Mouse (Mus musculus): ENCODE data around the gene Pde4b. TPM values are rescaled to one million over a fixed set of nuclear protein-coding genes. Genes with fewer than 3 reads are reported as not detected.

Gene Pde4b
- total RNA-seq, 2 experiments from 2014 or later, result 20.5 to 23.0 TPM

- no peak for DNase-seq
Observed at GRCm38 (mm10) chr4:102177258-102177657, 89.9 kb downstream of the Pde4b start.

DNA sequence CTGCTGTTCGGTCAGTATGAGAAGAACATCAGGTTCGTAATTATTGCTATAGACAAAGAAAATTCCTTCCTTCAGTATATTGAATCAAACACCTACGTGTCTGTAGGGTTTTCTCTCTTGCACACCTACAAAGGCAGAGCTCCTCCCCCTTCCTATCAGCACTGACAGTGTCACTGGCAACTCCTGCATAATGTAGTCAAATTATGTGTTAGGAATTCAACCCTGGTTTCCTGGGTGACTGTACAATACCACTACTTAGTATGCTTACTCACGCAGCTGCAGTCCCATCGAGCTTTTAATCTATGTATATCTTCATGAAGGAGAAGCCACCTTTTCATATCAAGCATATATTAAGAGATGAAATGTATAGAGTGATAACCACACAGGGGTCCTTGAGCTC lies 99.5 kb downstream of the Pde4b start:
- DNase-seq, result no peak

DNA sequence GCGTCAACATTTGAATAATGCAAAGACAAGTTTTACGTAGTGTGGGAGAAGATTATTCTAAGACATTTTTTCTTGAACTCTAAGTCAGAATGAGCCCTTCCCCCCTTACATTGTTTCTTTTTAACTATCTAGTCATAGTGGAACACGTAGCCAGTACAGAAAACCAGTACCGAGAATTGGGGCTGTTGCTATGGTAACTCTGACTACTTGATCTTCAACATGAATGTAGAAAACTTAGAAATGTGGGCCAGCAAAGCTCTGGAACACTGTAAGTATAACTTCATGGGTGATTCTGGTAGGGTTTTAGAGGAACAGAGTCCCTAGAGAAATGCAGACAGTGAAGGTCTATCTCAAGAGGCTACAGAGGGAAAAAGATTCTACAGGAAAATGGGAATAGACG lies 110.4 kb downstream of the Pde4b start:
- no peak for DNase-seq

DNA sequence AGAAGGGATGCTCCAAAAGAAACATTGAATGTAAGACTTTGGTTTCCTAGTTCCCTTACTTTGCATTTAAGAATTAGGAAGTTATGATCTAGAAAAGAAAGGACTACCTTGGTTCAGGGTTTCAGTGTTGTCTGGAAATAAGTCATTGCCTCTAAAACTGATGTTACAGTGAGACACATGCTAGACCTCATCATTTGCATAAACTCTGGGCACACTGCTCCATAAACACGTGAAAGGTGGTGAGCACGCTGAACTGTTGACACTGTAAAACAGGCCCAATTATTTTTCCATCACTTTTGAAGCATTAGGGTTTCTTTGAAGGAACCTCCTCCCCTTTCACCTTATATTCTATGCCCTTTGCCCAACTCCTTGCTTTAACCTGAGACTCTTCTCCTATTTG lies 122.4 kb downstream of the Pde4b start:
- DNase-seq, result no peak

GRCm38 (mm10) chr4:102226700-102227099 lies 139.4 kb downstream of the Pde4b start:
- DNase-seq, result peak; percentile 5 to 54

DNA sequence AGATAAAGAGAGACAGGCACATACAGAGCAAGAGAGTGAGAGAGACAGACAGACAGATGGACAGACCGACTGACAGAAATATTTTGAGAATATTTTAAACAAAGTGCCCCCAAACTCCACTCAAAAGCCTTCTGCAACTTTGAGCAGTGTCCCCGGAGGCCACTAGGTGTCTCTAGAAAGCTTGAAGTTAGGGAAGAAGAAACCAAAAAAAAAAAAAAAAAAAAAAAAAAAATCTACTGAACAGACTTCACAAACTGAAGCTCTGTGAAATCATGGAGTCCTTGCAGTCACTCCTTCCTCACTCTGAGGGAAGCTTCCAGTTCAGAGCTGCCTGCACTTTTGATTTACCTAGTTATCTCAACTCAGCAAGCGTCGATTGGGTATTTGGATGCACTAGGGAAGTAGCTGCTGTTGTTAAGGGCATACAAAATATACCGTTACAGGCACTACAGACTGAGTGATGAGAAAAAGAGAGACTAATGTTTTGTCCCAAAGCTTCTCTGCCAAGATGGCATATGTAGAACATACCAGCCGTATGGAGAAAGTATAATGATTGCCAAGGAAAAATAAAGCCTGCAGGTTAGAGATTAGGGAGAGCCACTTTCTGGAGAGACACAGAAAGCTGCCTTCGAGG lies 141.7 kb downstream of the Pde4b start:
- DNase-seq, result peak; percentile 8 to 62

GRCm38 (mm10) chr4:102230898-102231297 lies 143.6 kb downstream of the Pde4b start:
- DNase-seq, result peak; percentile 10 to 14

- DNase-seq, result no peak
Observed at GRCm38 (mm10) chr4:102233633-102234032, 146.3 kb downstream of the Pde4b start.

GRCm38 (mm10) chr4:102235151-102235550 lies 147.8 kb downstream of the Pde4b start:
- no peak for DNase-seq

DNA sequence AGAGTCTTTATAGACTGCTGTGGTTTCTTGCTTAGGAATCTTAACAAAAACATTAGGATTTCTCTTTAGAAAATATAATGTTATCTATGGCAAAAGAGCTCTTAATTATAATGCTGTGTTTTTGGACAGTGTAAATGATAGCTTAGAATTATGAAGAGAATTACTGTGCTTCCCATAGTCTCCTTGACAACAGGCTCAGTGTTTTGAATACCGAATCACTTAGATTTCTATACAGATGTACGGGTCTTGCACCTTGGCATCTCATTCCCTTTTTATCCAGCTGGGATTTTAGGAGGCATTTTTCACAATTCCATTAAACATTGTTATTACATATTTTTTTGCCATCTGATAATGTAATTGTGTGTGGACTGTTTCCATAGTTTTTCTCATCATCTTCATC lies 151.8 kb downstream of the Pde4b start:
- no peak for DNase-seq

DNA sequence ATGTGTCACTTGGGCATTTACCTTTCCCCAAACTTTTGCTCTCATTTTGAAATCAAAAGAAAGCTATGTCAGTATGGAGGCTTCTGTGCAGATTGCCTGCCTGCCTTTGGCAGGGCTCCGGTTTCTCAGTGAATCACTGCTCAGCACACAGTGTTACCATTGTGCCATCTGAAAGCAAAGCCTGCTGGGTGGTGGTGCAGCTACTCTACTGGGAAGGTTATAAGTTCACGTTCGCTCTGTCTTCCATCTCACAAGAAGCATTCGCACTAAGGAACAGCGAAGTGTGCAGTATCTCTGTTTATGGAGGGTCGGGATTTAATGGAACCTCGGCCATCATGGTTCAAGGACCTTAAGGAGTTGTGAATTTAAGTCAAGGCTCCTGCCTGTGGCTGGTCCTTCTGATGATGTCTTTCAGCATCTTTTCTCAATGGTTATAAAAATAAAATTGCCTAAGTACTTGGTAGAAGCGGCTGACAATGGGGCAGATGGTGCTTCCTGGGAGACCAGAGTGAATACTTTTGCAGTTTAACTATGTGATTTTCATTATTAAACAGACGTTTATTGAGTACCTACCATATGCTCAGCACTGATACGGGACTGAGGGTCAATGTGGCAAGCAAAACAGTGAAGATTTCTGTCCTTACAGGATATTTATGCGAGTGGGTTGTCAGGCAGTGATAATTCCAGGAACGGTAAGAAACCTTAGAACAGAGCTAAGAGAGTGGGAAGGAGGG lies 152.5 kb downstream of the Pde4b start:
- DNase-seq, result no peak

DNA sequence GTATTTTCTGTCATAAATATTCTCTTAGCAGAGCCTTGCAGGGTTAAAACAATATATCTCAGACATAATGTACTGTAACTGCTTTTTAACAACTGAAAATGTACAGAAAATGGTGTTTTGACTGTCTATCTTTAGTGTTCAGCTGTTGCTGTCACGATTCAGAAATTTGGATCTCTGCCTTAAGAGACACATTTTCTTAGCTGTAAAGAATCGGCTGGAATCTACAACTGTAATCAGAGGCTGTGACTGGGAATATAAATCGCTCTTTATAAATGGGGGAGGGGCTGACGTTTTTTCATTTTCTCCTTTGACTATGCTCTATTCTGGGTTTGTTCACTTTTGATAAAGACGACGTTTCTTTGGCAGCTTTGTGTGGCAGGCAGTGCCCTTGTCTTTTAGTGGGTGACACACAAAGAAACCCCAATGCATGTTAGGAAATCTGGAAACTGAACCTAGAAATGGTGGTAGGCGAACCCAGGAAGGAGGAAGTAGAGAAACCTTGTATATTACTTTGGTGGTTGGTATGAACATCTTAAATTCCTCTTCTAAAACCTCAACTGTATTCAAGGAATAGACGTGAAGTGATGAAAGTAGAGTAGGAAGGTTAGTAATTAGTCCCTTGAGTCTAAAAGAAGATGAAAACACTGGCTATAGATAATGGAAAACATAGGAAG lies 153.5 kb downstream of the Pde4b start:
- no peak for DNase-seq

GRCm38 (mm10) chr4:102253994-102254393 lies 166.7 kb downstream of the Pde4b start:
- no peak for DNase-seq

GRCm38 (mm10) chr4:102254466-102255294 lies 167.3 kb downstream of the Pde4b start:
- peak; percentile 53 to 73 for DNase-seq

DNA sequence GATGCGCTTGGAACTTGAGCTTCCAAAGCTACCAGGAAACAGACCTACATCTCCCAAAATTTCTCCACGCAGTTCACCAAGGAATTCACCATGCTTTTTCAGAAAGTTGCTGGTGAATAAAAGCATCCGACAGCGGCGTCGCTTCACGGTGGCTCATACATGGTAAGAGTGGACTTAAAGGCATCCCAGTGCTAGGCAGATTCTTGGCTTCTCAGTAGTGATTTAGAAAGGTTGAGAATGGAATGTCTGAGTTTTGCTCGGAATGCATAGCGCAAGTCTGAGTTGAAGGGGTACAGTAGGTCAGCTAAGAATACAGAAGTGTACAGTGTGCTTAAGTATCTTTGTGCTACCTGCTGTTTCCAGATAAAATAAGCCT lies 167.9 kb downstream of the Pde4b start:
- DNase-seq, result peak in 1 of 2 experiments; percentile 15

- DNase-seq, result no peak
Observed at GRCm38 (mm10) chr4:102256170-102256960, 169.0 kb downstream of the Pde4b start.

- DNase-seq, result no peak
Observed at GRCm38 (mm10) chr4:102260216-102260615, 172.9 kb downstream of the Pde4b start.

DNA sequence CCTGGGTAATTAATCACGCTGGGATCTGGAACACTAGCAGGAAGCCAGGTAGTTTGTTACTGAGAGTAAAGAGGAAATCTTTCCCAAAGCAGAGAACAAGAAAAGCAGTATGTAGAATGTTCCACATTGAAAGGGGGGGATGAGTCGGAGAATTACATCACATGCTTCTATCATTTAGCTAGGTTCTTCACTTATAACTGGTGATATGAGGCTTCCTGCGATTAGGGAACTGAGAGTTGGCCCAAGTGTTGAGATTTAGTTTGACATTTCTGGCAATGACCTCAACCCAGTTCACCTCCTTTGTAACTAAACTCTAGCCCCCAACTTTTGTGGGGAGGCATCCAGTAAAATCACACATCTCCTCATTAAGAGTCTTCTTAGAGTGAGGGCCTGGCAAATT lies 185.0 kb downstream of the Pde4b start:
- no peak for DNase-seq

DNA sequence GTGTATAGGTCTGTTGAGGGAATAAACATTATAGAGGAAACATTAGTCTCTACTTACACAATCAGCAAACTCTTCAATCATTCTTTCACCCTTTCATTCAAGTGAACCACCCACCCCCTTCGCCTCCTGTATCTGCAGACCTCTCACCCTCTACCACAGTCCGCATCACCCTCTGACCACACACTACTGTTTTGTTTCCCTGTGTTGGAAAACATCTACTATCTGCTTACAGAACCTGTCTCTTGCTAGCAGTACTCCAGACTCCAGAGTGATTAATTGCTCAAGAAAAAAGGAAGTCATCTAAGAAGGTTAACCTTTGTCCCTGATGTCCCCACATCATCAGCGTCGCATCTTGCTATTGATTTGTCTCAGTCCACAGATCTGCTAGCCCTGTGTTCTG lies 185.4 kb downstream of the Pde4b start:
- DNase-seq, result no peak

GRCm38 (mm10) chr4:102275716-102276115 lies 188.4 kb downstream of the Pde4b start:
- no peak for DNase-seq

GRCm38 (mm10) chr4:102278958-102279357 lies 191.6 kb downstream of the Pde4b start:
- DNase-seq, result peak in 1 of 2 experiments; percentile 19

DNA sequence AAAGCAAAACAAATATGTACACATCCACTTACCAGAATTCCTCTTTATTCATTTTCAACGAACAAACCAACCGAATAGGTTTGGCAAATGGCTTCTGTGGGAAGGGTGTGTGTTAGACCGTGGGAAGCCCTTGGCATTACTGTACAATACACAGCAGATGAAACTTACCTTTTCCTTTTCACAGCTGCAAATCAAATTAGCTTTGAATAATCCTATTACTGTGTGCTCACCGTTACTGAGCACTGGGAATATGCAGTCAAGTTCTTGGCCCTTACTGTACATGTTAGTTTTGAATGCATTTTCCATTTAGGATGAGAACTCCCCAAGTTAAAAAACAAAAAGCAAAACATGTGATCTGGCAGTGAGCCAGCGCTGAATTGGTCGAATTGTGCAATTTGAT lies 199.8 kb downstream of the Pde4b start:
- DNase-seq, result no peak

Measured in heart, adult 18-20 months (tissue).